Mouse (Mus musculus): ENCODE data around the gene Gatad2b.

- TF ChIP-seq CTCF (conservative IDR thresholded peaks at IDR 0.05; ENCODE audit: insufficient read depth, insufficient read length, low read depth, low read length) (no peak), POLR2A (IDR thresholded peaks at IDR 0.05; ENCODE audit: low read depth, low read length) (no peak)
These were observed 37.8 kb upstream of the Gatad2b start for GRCm38 (mm10) chr3:90255194-90255565.

Measured in kidney, adult 2 months (tissue).